Mouse (Mus musculus) MEL (cell line): ENCODE data around the gene Pak6.

Experiments
- MAFK ChIP-seq: IDR thresholded peaks from 2 replicates; pipeline ENCODE4 v1.6.1; 2011; ENCODE audit warnings: low read depth, mild to moderate bottlenecking, low read length, improper control_type of control experiment, borderline replicate concordance
- UBTF ChIP-seq: IDR thresholded peaks from 2 replicates; pipeline ENCODE4 v1.6.1; 2012; ENCODE audit warnings: low read depth, mild to moderate bottlenecking, inconsistent platforms, low read length, improper control_type of control experiment, moderate library complexity, borderline replicate concordance; ENCODE audit not compliant: insufficient read depth

DNA sequence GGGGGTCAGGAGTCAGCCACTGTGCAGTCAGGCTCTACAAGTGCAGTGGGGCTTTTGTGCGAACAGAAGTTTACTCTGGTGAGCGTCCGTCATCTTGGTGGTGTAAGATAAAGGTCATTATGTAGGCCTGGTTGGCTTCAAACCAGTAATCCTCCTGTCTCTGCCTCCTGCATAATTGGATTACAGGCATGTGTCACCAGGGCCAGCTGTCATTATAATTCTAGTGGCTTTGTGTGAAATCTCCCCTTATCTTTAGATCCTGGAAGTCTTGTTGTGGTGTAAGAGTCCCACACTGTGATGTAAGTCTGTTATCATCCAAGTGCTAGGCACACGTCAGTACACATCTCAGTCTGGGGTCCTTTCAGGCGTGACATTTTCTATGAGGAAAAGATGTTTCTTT lies 29.7 kb upstream of the Pak6 start:
- no peak for TF ChIP-seq UBTF
- TF ChIP-seq MAFK: no peak
